Mouse (Mus musculus): ENCODE data around the gene Syne1. TPM values are rescaled to one million over a fixed set of nuclear protein-coding genes. Genes with fewer than 3 reads are reported as not detected.

The Syne1 gene
- total RNA-seq, 2 experiments from 2014 or later = 142 to 150 TPM

DNA sequence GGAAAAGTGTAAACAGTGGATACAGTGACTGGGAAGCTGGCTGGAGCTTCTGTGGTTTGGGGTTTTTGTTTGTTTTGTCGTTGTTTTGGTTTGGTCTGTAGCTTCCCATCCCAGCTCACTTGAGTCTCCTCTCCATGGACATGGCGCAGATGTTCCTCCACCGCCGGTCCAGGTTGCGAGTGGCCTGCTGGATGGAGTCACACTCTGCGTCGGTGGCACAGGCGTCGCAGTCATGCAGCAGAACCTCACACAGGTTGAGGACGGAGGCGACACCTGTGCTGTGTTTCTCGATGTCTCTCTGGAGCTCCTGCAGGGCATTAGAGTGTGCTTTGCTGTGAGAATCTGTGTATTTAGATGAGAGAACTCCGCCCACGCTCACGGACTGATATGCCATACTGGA is 493.6 kb downstream of the Syne1 start:
- no peak for DNase-seq (ENCODE audit: extremely low spot score in 1 of 2, low spot score in 2 of 2)
- intact Hi-C loops (cut with DNase I) = no loop called here

DNA sequence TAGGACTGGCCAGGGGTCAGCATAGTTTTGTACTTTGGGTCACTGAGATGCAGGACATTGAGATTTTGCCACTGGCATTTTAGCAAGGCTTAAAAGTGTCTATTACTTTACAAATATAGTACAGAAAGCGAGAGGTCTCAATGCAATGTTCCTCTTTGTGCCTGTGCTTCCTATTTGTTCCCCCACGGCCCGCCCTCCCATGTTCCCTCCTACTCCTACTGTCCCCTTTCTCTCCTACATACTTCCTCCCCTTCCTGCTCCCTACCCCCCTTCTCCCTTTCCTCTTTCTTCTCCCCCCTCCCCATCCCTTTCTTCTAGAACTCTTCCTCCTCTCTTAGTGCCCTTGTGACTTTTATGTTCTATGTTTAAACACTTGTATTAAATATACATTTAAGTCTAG is 494.3 kb downstream of the Syne1 start:
- DNase-seq (ENCODE audit: extremely low spot score in 1 of 2, low spot score in 2 of 2) = no peak
- intact Hi-C loops (cut with DNase I) = no loop called here

GRCm38 (mm10) chr10:5056243-5056735 is 495.0 kb downstream of the Syne1 start:
- no peak for DNase-seq (ENCODE audit: extremely low spot score in 1 of 2, low spot score in 2 of 2)
- intact Hi-C loops (cut with DNase I) = no loop called here

- no peak for DNase-seq (ENCODE audit: extremely low spot score in 1 of 2, low spot score in 2 of 2)
- intact Hi-C loops (cut with DNase I) = loop anchor here (10.0 kb wide), 1 partner anchor 69 kb away; no protein-coding TSS in a partner anchor
Measured at GRCm38 (mm10) chr10:5045671-5046070, 505.6 kb downstream of the Syne1 start.

DNA sequence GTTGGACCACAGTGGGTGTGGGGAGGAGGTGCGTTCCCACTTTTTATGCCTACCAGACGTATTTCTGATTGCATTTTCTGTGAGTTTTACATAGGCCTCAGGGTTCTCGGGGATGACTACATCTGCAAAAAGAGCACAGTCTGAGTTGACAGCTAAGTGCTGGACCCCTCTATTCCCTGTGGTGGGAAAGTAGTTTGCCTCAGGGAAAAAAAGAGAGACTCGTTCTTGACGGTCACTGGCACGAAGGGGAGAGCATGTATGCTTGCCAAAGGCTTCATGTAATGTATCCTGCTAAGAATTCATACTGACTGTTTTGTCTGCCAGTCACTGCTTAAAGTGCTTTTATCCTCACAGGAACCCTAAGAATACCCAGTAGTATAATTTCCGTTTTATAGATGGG is 506.1 kb downstream of the Syne1 start:
- no peak for DNase-seq (ENCODE audit: extremely low spot score in 1 of 2, low spot score in 2 of 2)
- intact Hi-C loops (cut with DNase I) = loop anchor here (10.0 kb wide), 1 partner anchor 70 kb away; no protein-coding TSS in a partner anchor

GRCm38 (mm10) chr10:5044481-5044880 is 506.8 kb downstream of the Syne1 start:
- intact Hi-C loops (cut with DNase I) = loop anchor here (10.0 kb wide), 1 partner anchor 70 kb away; no protein-coding TSS in a partner anchor
- DNase-seq (ENCODE audit: extremely low spot score in 1 of 2, low spot score in 2 of 2) = no peak

DNA sequence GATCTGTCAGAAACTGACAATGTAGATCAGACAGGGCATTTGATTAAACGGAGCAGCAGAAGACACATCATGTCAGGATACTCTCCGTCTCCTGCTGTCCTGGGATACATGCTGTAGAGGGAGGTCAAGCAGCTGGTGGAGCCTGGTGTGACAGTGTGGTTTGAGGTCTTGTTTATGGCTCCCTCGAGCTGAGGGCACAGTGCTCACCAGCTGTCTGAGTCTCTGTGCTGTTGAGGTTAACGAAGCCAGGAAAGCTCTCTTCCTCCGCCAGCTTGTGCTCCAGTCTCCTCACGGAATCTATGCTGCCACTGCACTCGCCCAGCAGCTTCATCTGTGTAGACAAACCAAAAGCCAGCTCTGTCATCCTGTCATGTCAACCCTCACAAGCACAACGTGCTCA is 510.0 kb downstream of the Syne1 start:
- intact Hi-C loops (cut with DNase I) = loop anchor here (10.0 kb wide), 1 partner anchor 74 kb away; no protein-coding TSS in a partner anchor
- no peak for DNase-seq (ENCODE audit: extremely low spot score in 1 of 2, low spot score in 2 of 2)

DNA sequence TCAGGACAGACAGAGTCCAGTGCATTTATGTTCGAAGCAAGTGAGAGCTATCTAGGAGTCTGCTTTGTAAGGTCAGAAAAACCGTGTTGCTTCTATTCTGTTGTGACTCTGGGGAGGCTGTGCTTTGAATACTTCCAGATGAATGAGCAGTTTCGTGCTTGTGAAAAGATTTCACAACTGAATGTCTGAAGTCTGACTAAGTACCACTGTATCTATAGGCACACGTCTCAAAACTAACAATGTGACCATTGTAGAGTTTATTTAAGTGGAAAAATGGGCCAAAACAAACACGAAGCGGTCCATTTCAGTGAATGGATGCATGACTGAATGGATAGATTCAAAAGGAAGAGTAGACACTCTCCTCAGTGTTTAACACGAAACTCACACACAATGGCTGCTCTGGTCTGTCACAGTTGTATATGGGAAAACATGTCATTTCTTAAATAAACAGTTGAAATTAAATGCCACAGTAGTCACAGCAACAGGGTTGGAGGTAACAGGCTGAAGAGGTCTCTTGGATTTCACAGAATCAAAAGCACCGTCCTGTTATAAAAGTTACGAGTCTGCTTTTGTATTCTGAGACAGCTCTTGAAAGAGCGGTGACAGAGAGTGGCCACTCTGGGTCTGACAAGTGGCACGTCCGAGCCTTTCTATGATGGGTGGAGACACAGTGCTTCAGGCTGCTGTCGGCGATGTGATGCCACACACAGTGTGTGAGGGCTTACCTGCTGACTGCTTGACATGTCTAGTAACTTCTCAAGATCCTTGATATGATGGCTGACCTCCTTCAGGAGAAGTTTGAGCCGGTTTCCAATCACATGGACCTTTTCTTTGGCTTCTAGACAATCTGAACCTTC is 518.9 kb downstream of the Syne1 start:
- intact Hi-C loops (cut with DNase I) = no loop called here
- no peak for DNase-seq (ENCODE audit: extremely low spot score in 1 of 2, low spot score in 2 of 2)

- no peak for DNase-seq (ENCODE audit: extremely low spot score in 1 of 2, low spot score in 2 of 2)
- intact Hi-C loops (cut with DNase I) = no loop called here
Measured at GRCm38 (mm10) chr10:5029883-5030282, 521.4 kb downstream of the Syne1 start.

DNA sequence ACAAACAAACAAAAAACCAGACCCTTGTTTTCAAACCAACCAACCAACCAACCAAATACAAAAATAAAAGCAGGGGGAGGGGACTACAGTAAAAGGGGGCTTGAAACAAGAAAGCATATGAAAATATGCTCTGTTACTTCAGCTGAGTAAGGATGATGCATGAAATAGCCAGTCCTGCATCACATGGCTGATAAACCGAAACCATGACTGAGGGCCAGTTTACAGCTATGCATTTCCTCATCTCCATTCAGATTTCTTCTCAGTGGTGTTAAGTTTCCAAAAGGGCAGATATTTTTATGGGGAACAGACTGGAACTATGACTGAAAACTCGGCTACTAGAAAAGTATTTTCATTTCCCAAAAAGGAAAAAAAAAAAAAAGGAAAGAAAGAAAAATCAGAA is 522.1 kb downstream of the Syne1 start:
- intact Hi-C loops (cut with DNase I) = no loop called here
- no peak for DNase-seq (ENCODE audit: extremely low spot score in 1 of 2, low spot score in 2 of 2)

DNA sequence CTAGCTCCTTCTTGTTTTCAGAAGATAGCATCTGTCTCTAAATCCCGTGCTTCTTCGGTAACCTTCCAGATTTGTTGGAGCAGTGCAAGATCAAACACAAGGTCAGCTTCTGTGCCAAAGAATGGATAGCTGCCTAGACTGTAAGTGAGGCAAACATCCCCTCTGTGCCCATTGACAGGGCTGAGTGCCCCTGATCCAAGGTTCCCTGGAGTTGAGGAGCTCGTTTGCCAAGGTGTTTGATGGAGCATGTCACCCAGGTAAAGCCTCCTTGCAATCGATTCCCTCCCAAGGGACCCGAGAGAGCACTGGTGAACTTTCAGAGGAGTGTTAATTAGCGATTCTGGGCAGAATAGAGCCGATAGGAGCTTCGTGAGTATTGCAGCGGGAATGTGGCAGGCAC is 523.0 kb downstream of the Syne1 start:
- intact Hi-C loops (cut with DNase I) = no loop called here
- DNase-seq (ENCODE audit: extremely low spot score in 1 of 2, low spot score in 2 of 2) = no peak

DNA sequence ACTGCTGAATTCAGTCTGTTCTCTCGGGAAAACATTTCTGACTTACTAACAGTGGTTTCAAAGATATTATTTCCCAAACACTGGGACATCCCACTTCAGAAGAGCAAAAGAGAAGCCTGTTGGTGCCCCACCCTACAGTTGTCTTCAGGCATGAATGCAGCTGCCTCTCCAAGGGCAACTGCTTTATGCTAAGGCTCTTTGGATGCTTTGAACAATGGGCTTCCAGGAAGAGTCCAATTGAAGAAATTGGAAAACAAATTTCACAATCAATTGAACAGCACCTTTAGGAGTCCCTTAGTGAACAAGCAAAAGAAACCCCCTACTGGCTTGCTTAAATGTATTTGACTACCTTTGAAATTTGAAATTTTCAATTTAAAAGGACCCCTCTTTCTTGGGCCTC is 524.1 kb downstream of the Syne1 start:
- intact Hi-C loops (cut with DNase I) = no loop called here
- DNase-seq (ENCODE audit: extremely low spot score in 1 of 2, low spot score in 2 of 2) = no peak

DNA sequence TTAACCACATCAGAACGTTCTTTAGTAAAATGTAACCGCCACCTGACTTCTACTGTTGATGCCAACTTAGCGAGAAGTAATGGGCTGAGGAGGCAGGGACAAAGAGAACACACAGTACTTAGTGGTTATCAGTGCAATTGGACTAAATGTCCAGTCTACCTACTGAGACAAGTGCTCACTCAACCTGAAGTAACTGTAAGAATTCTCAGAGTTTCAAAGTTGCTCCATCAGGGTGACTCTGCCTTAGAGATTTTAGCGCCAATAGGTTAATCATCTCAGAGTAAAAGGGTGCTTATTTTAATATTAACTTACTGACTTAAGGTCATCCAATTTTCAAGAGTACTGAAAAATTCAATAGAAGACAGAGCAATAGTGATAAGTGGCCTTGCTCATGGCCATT is 525.4 kb downstream of the Syne1 start:
- intact Hi-C loops (cut with DNase I) = no loop called here

DNA sequence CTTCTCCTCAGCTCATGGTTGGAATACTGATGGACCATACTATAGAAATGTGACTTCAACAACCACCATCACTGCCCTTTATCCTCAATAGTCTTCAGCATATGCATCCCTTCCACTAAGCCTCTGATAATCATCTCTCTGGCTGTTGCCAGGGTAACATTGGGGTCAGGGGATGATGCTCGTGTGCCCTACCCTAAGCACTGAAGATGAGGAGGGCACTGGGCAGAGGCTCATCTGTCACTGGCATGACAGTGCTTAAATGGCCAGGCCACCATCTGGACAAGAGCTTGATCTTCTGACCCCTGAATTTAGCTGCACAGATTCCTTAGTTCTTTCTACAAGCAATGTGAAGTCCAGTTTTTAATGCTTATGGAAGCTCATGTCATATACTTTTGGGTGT is 534.1 kb downstream of the Syne1 start:
- DNase-seq (ENCODE audit: extremely low spot score in 1 of 2, low spot score in 2 of 2) = no peak
- intact Hi-C loops (cut with DNase I) = no loop called here

More for the DNA sequence above, 525.4 kb downstream of the Syne1 start:
- no peak for DNase-seq (ENCODE audit: extremely low spot score in 1 of 2, low spot score in 2 of 2)

DNA sequence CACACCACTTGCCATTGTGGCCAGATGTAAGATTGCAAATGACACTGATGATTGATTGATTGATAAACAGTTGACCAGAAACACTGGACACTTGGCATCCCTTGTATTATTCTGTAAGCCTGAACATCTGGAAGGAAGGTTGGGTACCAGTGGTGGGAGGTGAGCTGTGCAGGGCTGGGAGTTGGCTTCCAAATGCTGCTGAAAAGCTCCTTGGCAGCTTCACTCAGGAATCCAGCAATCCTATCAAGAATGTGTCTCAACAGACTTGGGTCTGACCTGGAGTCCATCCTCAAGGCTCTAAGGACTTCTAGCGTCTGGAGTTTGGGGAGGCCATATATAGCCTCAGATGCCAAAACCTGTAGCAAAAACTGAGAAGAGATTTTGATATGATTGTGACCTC is 536.3 kb downstream of the Syne1 start:
- no peak for DNase-seq (ENCODE audit: extremely low spot score in 1 of 2, low spot score in 2 of 2)
- intact Hi-C loops (cut with DNase I) = no loop called here

- intact Hi-C loops (cut with DNase I) = no loop called here
- no peak for DNase-seq (ENCODE audit: extremely low spot score in 1 of 2, low spot score in 2 of 2)
Measured at GRCm38 (mm10) chr10:5012004-5012403, 539.3 kb downstream of the Syne1 start.

DNA sequence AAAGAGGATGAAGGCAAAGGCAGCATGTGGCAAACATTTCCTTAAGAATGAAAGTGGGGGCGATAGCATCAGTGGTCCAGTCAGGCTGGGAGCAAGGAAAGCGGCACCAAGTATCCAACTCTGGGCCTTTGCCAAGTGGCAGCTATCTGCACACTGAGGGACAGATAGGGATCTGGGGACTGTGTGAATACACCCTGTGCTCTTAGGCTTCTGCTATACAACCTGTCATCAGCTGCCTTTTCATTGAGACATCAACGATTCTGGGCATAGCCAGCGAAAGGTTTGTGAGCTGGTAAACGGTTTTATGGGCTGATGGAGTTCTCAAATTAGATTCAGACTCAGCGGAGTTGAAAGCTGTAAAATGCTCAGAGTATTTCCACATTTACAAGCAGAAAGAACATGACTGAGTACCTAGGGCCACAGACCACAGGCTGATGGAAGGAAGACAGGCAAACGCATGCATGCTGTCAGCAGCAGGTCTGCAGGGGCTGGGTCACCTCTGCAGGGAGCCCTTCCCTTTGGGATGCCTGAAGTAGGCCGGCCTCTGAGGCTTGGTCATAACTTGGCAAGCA is 542.4 kb downstream of the Syne1 start:
- DNase-seq (ENCODE audit: extremely low spot score in 1 of 2, low spot score in 2 of 2) = no peak
- intact Hi-C loops (cut with DNase I) = no loop called here

GRCm38 (mm10) chr10:4996592-4996991 is 554.7 kb downstream of the Syne1 start:
- intact Hi-C loops (cut with DNase I) = no loop called here

DNA sequence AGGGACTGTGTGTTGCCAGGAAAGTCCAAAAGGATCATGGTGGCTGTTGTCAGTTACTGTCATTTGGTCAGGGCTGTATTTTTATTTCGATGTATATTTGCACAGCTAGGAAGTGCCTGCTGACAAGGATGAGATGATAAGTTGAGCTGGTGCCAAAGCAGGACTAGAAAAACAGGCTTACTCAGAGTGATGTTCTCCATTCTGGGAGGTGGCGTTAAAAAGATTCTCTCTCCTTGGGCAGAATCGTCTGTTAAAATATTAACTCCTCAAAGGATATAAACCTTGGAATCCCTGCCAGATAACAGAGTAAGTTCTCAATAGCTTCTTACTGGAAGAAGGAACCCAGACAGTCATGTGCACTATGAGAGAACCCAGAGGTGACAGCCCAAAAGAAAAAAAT is 557.5 kb downstream of the Syne1 start:
- intact Hi-C loops (cut with DNase I) = no loop called here
- DNase-seq (ENCODE audit: extremely low spot score in 1 of 2, low spot score in 2 of 2) = no peak

More at GRCm38 (mm10) chr10:4996592-4996991, 554.7 kb downstream of the Syne1 start:
- no peak for DNase-seq (ENCODE audit: extremely low spot score in 1 of 2, low spot score in 2 of 2)

- intact Hi-C loops (cut with DNase I) = no loop called here
- no peak for DNase-seq (ENCODE audit: extremely low spot score in 1 of 2, low spot score in 2 of 2)
Measured at GRCm38 (mm10) chr10:4983919-4984318, 567.4 kb downstream of the Syne1 start.

Measured in left cerebral cortex, postnatal 10 days (tissue).